Comparison of ENCODE assay signal across 10 mouse cellular contexts in genomic region chr6:143184745-143185144, GRCm38 (mm10). TPM values are rescaled to one million over a fixed set of nuclear protein-coding genes. Genes with fewer than 3 reads are reported as not detected.
A peak's percentile ranks its signal among the peaks of the same experiment; 100 is the strongest.
DNase-seq lines count a peak whose midpoint lies in the region; ATAC-seq and TF ChIP-seq lines count a peak whose summit lies in the region.
"Had no signal": no experiment of that assay in that cellular context is flagged by ENCODE, and none has a peak within 500 bp of the region (broad histone marks: within the 10 kb centered on the region; RNA-seq: fewer than 3 reads in every experiment).

No protein-coding gene starts in this region.

- TF ChIP-seq CTCF in E14TG2a.4 (conservative IDR thresholded peaks at IDR 0.05; ENCODE audit: low read length): peak; percentile 31

- no peak overlapping the region for H3K4me3 ChIP-seq in heart, embryonic 11.5 days (ENCODE audit: low read depth, low read length)
- H3K4me3 ChIP-seq in E14TG2a.4 (replicated peaks; ENCODE audit: low read length): no peak overlapping the region
- H3K4me3 ChIP-seq in limb, embryonic 13.5 days: no peak overlapping the region

- no peaks in the 10 kb centered on the region for H3K9me3 ChIP-seq in heart, embryonic 11.5 days (replicated peaks; ENCODE audit: control insufficient read depth, low read length)
- no peaks in the 10 kb centered on the region for H3K9me3 ChIP-seq in E14TG2a.4 (ENCODE audit: low read length)
- no peaks in the 10 kb centered on the region for H3K9me3 ChIP-seq in limb, embryonic 13.5 days

- H3K4me1 ChIP-seq in heart, embryonic 11.5 days (ENCODE audit: control insufficient read depth, insufficient read depth, low read length): peaks cover 4% of the 10 kb centered on the region; the same call in 1 of the 2 replicates
- H3K4me1 ChIP-seq in E14TG2a.4 (replicated peaks; ENCODE audit: low read depth, low read length): peaks cover 43% of the 10 kb centered on the region
- no peaks in the 10 kb centered on the region for H3K4me1 ChIP-seq in limb, embryonic 13.5 days

- no peak for ATAC-seq in heart, embryonic 11.5 days (replicated peaks; ENCODE audit: insufficient number of reproducible peaks, low FRiP score, low TSS enrichment)
- peak; percentile 36; the same call in 1 of the 2 replicates for ATAC-seq in limb, embryonic 13.5 days (ENCODE audit: low FRiP score, low read depth)
- ATAC-seq: forebrain, embryonic 16.5 days had no signal

- H3K4me2 ChIP-seq in heart, embryonic 11.5 days: no peak overlapping the region
- H3K4me2 ChIP-seq in limb, embryonic 13.5 days (replicated peaks): no peak overlapping the region

- peaks cover 3% of the 10 kb centered on the region; the same call in 1 of the 2 replicates for H3K36me3 ChIP-seq in heart, embryonic 11.5 days (ENCODE audit: control insufficient read depth, insufficient read depth, low read length)
- peaks cover 89% of the 10 kb centered on the region for H3K36me3 ChIP-seq in E14TG2a.4 (ENCODE audit: insufficient read depth, low read length)
- peaks cover 63% of the 10 kb centered on the region for H3K36me3 ChIP-seq in limb, embryonic 13.5 days

- H3K27me3 ChIP-seq in heart, embryonic 11.5 days (ENCODE audit: control insufficient read depth, insufficient read depth, low read length): no peaks in the 10 kb centered on the region
- no peaks in the 10 kb centered on the region for H3K27me3 ChIP-seq in E14TG2a.4 (ENCODE audit: insufficient read depth, low read length)
- no peaks in the 10 kb centered on the region for H3K27me3 ChIP-seq in limb, embryonic 13.5 days

- peak; percentile 33 for DNase-seq in heart, postnatal 4 days
- DNase-seq in 3T3-L1 (ENCODE audit: low read depth, low spot score): peak; percentile 41
- no peak for DNase-seq in spleen, postnatal 36 days (ENCODE audit: low spot score in 2 of 2)
- no peak for DNase-seq in cerebellum, postnatal 4 days (ENCODE audit: low spot score in 2 of 2)
- no peak for DNase-seq in yolk sac, embryonic 10.5 days (ENCODE audit: low spot score)
- DNase-seq: adrenal gland, adult 2 months had no signal

- H3K27ac ChIP-seq in heart, embryonic 11.5 days (ENCODE audit: low read depth, low read length): no peak overlapping the region
- H3K27ac ChIP-seq in limb, embryonic 13.5 days: no peak overlapping the region

- 61% methylated on average over 5 of the region's 5 CpGs for WGBS in heart, embryonic 11.5 days (ENCODE audit: insufficient replicate concordance)
- WGBS in limb, embryonic 13.5 days: 70% methylated on average over 5 of the region's 5 CpGs

- H3K9ac ChIP-seq in heart, embryonic 11.5 days (ENCODE audit: low read depth, low read length): no peak overlapping the region
- H3K9ac ChIP-seq in limb, embryonic 13.5 days: no peak overlapping the region

RNA-seq across cellular contexts. Expression of gene Etnk1, which starts 17.7 kb away (rescaled TPM):
- 10 to 100 TPM; 27.0 to 28.1 TPM for total RNA-seq in heart, postnatal 4 days (2021)
- polyA plus RNA-seq in heart, embryonic 11.5 days (2014; fragmentation: Nextera tagmentation; extraction: Ambion mirVana): 18.0 and 19.8 TPM in 2 replicates
- 16.8 and 19.4 TPM in 2 replicates for polyA plus RNA-seq in limb, embryonic 13.5 days (2015; fragmentation: Nextera tagmentation; extraction: Ambion mirVana)

Comparison
In these comparisons a context has a peak if more than half of its experiments do, and no peak if none do; other contexts are left out.
1. DNase-seq: peak in heart, postnatal 4 days (single experiment) and 3T3-L1 (single experiment); none in spleen, postnatal 36 days (0 of 2), cerebellum, postnatal 4 days (0 of 2) and yolk sac, embryonic 10.5 days (single experiment).